Mouse (Mus musculus) forebrain, embryonic 15.5 days (tissue): Measurements from ENCODE around the gene Ifit3. TPM values are rescaled to one million over a fixed set of nuclear protein-coding genes. Genes with fewer than 3 reads are reported as not detected.
"Not testable (repeated sequence)": the region's sequence is repeated elsewhere in the genome, so short reads cannot be mapped to it uniquely, and the experiment has no call there.

ENCODE experiments used
- ATAC-seq: fragments of 200-750 bp; cut with Nextera tagmentation; replicated peaks from 2 replicates; pipeline ENCODE4 v1.8.0; 2017; ENCODE audit warnings: mild to moderate bottlenecking, moderate TSS enrichment, moderate library complexity
- H3K27ac ChIP-seq: fragments of 300-500 bp; sonication (generic); replicated peaks from 2 replicates; pipeline ENCODE4 v1.5.1; 2015; ENCODE audit warnings: mild to moderate bottlenecking, inconsistent platforms
- H3K27me3 ChIP-seq: fragments of 300-500 bp; sonication (generic); 2 replicates; pipeline ENCODE4 v1.6.1; 2015; ENCODE audit warnings: inconsistent platforms
- H3K36me3 ChIP-seq: fragments of 300-500 bp; sonication (generic); 2 replicates; pipeline ENCODE4 v1.6.1; 2015; ENCODE audit warnings: mild to moderate bottlenecking, inconsistent platforms
- H3K4me1 ChIP-seq: fragments of 300-500 bp; sonication (generic); 2 replicates; pipeline ENCODE4 v1.6.1; 2015; ENCODE audit warnings: inconsistent platforms
- H3K4me2 ChIP-seq: fragments of 300-500 bp; sonication (generic); replicated peaks from 2 replicates; pipeline ENCODE4 v1.6.1; 2015; ENCODE audit warnings: mild to moderate bottlenecking, inconsistent platforms
- H3K4me3 ChIP-seq: fragments of 300-500 bp; sonication (generic); 2 replicates; pipeline ENCODE4 v1.5.1; 2015; ENCODE audit warnings: mild to moderate bottlenecking, inconsistent platforms
- H3K9ac ChIP-seq: fragments of 300-500 bp; sonication (generic); replicated peaks from 2 replicates; pipeline ENCODE4 v1.6.1; 2015; ENCODE audit warnings: mild to moderate bottlenecking, inconsistent platforms
- H3K9me3 ChIP-seq: fragments of 300-500 bp; sonication (generic); 2 replicates; pipeline ENCODE4 v1.6.1; 2016; ENCODE audit warnings: inconsistent platforms
- WGBS: fragments of 180-500 bp; shearing (Covaris S2); methylation state at CpG from one replicate; pipeline ENCODE4 v1.1.7; 2015; ENCODE audit warnings: mixed read lengths; 5-methylcytosine and 5-hydroxymethylcytosine counted together
- polyA plus RNA-seq: library from polyadenylated mRNA; unstranded; fragments of >200 nt; fragmentation: Nextera tagmentation; extraction: Ambion mirVana; gene quantifications from 2 replicates; pipeline ENCODE4 v1.2.1, GENCODE M21; 2015

Ifit3 gene
- 1.1 and 1.3 TPM in 2 replicates for polyA plus RNA-seq

GRCm38 (mm10) chr19:34583126-34583766 is at the start of gene Ifit3:
TSS of gene Ifit3 (plus strand) at chr19:34583531.
- not testable (repeated sequence) for H3K4me3 ChIP-seq, H3K9me3 ChIP-seq, H3K4me2 ChIP-seq, H3K27me3 ChIP-seq, H3K9ac ChIP-seq, H3K4me1 ChIP-seq, ATAC-seq, H3K36me3 ChIP-seq, H3K27ac ChIP-seq
- 69% methylated on average over 2 of the region's 2 CpGs for WGBS

DNA sequence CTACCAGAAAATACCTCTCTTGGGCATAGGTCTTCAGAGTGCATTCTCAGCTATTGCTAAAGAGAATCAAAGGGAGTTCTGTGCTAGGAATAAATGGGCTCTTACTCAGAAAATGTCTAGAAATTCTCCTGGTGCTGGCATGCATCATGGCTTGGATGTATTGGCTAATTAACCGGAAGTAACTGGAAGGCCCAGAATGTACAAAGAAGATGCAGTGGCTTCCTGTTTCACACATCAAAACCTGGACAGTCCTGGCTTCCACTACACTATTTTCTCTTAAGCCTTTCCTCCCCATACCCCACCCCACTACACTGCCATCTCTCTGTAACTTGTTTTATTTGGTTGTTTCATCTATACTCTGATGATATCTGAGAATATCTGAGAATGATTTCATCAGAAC is 43.9 kb upstream of the Ifit3 start:
- 92% methylated on average over 1 of the region's 1 CpGs for WGBS
- Histone ChIP-seq H3K9ac (no peak overlapping the region), H3K36me3 (no peaks in the 10 kb centered on the region), H3K27me3 (no peaks in the 10 kb centered on the region), H3K4me2 (no peak overlapping the region), H3K9me3 (no peaks in the 10 kb centered on the region), H3K27ac (no peak overlapping the region), H3K4me1 (no peaks in the 10 kb centered on the region), H3K4me3 (no peak overlapping the region)
- ATAC-seq, result no peak

- Histone ChIP-seq H3K4me1 (peaks cover 5% of the 10 kb centered on the region), H3K9ac (no peak overlapping the region), H3K4me2 (no peak overlapping the region), H3K9me3 (no peaks in the 10 kb centered on the region), H3K27me3 (no peaks in the 10 kb centered on the region), H3K36me3 (no peaks in the 10 kb centered on the region), H3K27ac (no peak overlapping the region), H3K4me3 (no peak overlapping the region)
- no peak for ATAC-seq
- WGBS, result 96% methylated on average over 4 of the region's 4 CpGs
Measured at GRCm38 (mm10) chr19:34546211-34546610, 37.1 kb upstream of the Ifit3 start.

DNA sequence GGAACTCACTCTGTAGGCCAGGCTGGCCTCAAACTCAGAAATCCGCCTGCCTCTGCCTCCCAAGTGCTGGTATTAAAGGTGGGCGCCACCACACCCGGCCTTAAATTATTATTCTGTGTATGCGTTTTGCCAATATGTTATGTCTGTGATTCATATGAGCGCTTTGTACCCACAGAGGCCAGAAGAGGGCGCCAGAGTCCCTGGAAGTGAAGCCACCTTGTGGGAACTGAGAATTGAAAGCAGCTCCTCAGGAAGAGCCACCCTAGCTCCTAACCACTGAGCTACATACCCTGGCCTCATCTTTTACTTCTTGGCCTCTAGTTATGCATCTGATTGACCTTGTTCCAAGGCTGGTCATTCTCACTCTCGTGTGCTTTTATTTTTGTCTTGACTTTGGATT is 35.4 kb upstream of the Ifit3 start:
- H3K27ac ChIP-seq, result no peak overlapping the region
- no peaks in the 10 kb centered on the region for H3K36me3 ChIP-seq
- H3K4me1 ChIP-seq, result peaks cover 6% of the 10 kb centered on the region
- 35% methylated on average over 7 of the region's 7 CpGs for WGBS
- no peak for ATAC-seq
- H3K9me3 ChIP-seq, result no peaks in the 10 kb centered on the region
- H3K4me3 ChIP-seq, result no peak overlapping the region
- H3K27me3 ChIP-seq, result no peaks in the 10 kb centered on the region
- no peak overlapping the region for H3K9ac ChIP-seq
- no peak overlapping the region for H3K4me2 ChIP-seq

DNA sequence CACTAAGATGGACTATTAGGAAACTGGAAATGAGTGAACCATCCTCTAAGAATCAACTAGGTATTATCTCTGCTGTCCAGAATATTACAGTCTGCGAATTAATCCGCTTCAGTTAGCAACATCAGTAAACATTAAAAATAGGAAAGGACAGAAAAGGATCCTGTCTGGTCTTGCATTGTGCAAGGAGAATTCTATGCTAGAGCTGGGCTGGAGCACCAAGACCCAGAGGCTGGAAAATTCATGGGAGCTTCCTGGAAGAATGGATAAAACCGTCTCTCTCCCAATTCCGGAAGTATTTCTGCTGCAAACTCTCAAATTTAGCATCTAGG is 33.2 kb upstream of the Ifit3 start:
- peaks cover 8% of the 10 kb centered on the region for H3K4me1 ChIP-seq
- peak overlapping the region; percentile 39 for H3K9ac ChIP-seq
- H3K4me3 ChIP-seq, result peak overlapping the region; percentile 46
- 30% methylated on average over 4 of the region's 4 CpGs for WGBS
- no peaks in the 10 kb centered on the region for H3K9me3 ChIP-seq
- H3K27me3 ChIP-seq, result no peaks in the 10 kb centered on the region
- H3K27ac ChIP-seq, result peak overlapping the region; percentile 75
- H3K36me3 ChIP-seq, result no peaks in the 10 kb centered on the region
- no peak for ATAC-seq
- peak overlapping the region; percentile 56 for H3K4me2 ChIP-seq

- H3K4me3 ChIP-seq, result peak within 1 kb of the TSS; percentile 46
- 0% methylated on average over 22 of the region's 22 CpGs for WGBS
- peak; percentile 98 for ATAC-seq
- no peaks in the 10 kb centered on the region for H3K9me3 ChIP-seq
- no peaks in the 10 kb centered on the region for H3K36me3 ChIP-seq
- peak within 1 kb of the TSS; percentile 56 for H3K4me2 ChIP-seq
- peak within 1 kb of the TSS; percentile 75 for H3K27ac ChIP-seq
- peaks cover 8% of the 10 kb centered on the region for H3K4me1 ChIP-seq
- peak within 1 kb of the TSS; percentile 39 for H3K9ac ChIP-seq
- no peaks in the 10 kb centered on the region for H3K27me3 ChIP-seq
Measured at GRCm38 (mm10) chr19:34550534-34551223, 32.7 kb upstream of the Ifit3 start, which contains the start of gene Ifit2. TSS of gene Ifit2 (plus strand) at chr19:34550694.

DNA sequence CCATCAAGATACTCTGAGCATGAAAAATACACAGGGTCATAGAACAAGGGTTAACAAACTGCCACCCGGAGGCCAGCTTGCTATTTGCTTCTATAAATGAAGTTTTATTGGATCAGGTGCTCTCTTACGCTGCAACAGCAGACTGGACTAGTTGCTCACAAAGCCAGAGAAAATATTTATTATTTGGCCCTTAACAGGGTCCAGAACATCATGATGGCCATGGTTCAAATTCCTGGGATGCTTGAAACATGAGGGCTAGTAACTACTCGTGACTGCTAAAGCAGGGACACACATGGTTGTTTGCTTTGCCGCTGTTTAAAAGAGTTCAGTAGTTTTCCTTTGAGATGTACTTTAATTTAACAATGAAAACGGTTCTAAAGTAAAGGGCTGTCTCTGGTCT is 31.4 kb upstream of the Ifit3 start:
- no peak overlapping the region for H3K4me3 ChIP-seq
- H3K36me3 ChIP-seq, result no peaks in the 10 kb centered on the region
- peaks cover 8% of the 10 kb centered on the region for H3K4me1 ChIP-seq
- H3K4me2 ChIP-seq, result peak overlapping the region; percentile 4; the same call in 1 of the 2 replicates
- 70% methylated on average over 5 of the region's 5 CpGs for WGBS
- H3K9ac ChIP-seq, result no peak overlapping the region
- no peaks in the 10 kb centered on the region for H3K9me3 ChIP-seq
- no peak for ATAC-seq
- H3K27ac ChIP-seq, result no peak overlapping the region
- no peaks in the 10 kb centered on the region for H3K27me3 ChIP-seq

DNA sequence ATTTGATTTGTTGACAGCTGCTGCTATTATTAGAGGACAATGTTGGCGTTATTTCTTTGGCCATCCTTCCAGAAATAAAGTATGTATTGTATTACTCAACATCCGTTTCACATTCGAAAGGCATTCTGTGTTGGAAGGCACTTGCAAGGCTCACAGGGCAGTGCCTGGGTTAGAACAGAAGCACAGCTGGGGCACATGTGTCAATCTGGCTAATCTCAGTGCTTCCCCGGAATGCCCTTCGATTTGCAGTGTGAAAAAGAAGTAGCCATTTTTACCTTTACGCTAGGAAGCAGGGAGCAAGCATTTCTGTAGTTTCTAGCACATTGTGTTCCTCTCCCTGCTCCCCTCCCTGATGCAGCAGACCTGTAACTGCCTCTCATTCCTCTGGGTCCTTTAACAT is 30.3 kb upstream of the Ifit3 start:
- H3K4me3 ChIP-seq, result no peak overlapping the region
- H3K9me3 ChIP-seq, result no peaks in the 10 kb centered on the region
- H3K4me1 ChIP-seq, result peaks cover 8% of the 10 kb centered on the region
- H3K4me2 ChIP-seq, result no peak overlapping the region
- no peak for ATAC-seq
- H3K36me3 ChIP-seq, result no peaks in the 10 kb centered on the region
- H3K27me3 ChIP-seq, result no peaks in the 10 kb centered on the region
- no peak overlapping the region for H3K9ac ChIP-seq
- no peak overlapping the region for H3K27ac ChIP-seq
- WGBS, result 57% methylated on average over 6 of the region's 6 CpGs

DNA sequence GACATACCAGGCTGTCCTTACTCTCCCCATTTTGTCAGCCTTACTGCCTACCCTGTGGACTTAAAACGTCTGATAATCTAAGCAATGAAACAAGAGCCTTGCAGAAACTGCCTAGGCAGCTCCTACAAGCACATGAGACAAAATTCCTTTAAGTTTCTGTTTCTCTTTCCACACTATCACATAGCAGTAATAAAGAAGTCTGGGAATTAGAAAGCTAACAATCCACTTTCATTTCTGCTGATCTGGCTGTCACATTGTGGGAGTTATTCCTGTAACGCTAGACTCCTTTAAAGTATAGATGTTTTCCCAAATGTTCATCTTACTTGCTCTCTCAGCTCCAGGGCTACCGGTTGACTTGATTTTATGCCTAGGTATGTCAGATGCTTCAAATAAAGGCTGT is 29.8 kb upstream of the Ifit3 start:
- Histone ChIP-seq H3K27ac (no peak overlapping the region), H3K4me1 (peaks cover 8% of the 10 kb centered on the region), H3K4me2 (no peak overlapping the region), H3K9ac (no peak overlapping the region), H3K9me3 (no peaks in the 10 kb centered on the region), H3K36me3 (no peaks in the 10 kb centered on the region), H3K27me3 (no peaks in the 10 kb centered on the region), H3K4me3 (no peak overlapping the region)
- 76% methylated on average over 3 of the region's 3 CpGs for WGBS
- ATAC-seq, result no peak

DNA sequence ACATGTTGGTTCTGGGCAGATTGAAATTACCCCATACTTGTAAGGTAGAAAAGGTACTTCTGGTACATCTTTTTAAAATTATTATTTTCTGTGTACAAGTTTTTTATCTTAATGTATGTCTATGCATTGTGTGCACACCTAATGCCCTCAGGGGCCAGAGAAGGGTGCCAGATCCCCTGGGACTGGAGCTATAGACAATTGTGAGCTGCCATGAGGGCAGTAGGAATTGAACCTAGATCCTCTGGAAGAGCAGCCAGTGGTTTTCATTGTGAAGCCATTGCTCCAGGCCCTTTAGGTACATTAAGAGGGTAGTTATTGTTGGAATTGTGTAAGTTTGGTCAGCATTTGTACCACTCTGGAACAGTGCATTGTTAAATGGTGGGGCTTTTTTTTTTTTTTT is 29.3 kb upstream of the Ifit3 start:
- Histone ChIP-seq H3K9me3 (no peaks in the 10 kb centered on the region), H3K27ac (no peak overlapping the region), H3K9ac (no peak overlapping the region), H3K4me1 (peaks cover 8% of the 10 kb centered on the region), H3K4me3 (no peak overlapping the region), H3K4me2 (no peak overlapping the region), H3K36me3 (no peaks in the 10 kb centered on the region), H3K27me3 (no peaks in the 10 kb centered on the region)
- ATAC-seq, result no peak

GRCm38 (mm10) chr19:34556621-34557020 is 26.7 kb upstream of the Ifit3 start:
- no peak overlapping the region for H3K9ac ChIP-seq
- H3K4me2 ChIP-seq, result no peak overlapping the region
- 58% methylated on average over 3 of the region's 3 CpGs for WGBS
- no peaks in the 10 kb centered on the region for H3K27me3 ChIP-seq
- no peak for ATAC-seq
- no peak overlapping the region for H3K27ac ChIP-seq
- H3K36me3 ChIP-seq, result no peaks in the 10 kb centered on the region
- H3K4me1 ChIP-seq, result 0 out of 2 replicates have a peak, but pooled peaks cover 4% of the 10 kb centered on the region
- H3K9me3 ChIP-seq, result no peaks in the 10 kb centered on the region
- H3K4me3 ChIP-seq, result no peak overlapping the region

GRCm38 (mm10) chr19:34562556-34562955 is 20.8 kb upstream of the Ifit3 start:
- ATAC-seq, result no peak
- H3K9ac ChIP-seq, result no peak overlapping the region
- no peak overlapping the region for H3K4me3 ChIP-seq
- H3K27me3 ChIP-seq, result no peaks in the 10 kb centered on the region
- H3K4me2 ChIP-seq, result no peak overlapping the region
- H3K27ac ChIP-seq, result no peak overlapping the region
- H3K9me3 ChIP-seq, result no peaks in the 10 kb centered on the region
- no peaks in the 10 kb centered on the region for H3K36me3 ChIP-seq
- H3K4me1 ChIP-seq, result no peaks in the 10 kb centered on the region
